Mouse (Mus musculus) spleen, embryonic (tissue): Measurements from ENCODE around the gene Adamts5.

Experiments
- CTCF ChIA-PET: fragments of 350-600 bp; sonication (Branson Sonifier 250); formaldehyde crosslinking; loops from one replicate; lab custom pipeline; 2022; lab: Charles Lee

Adamts5 gene

GRCm38 (mm10) chr16:85901581-85901910, at the start of gene Adamts5:
TSS of gene Adamts5 (minus strand) at chr16:85901828.
- CTCF ChIA-PET, result no interaction called here

- CTCF ChIA-PET, result no interaction called here
Measured at GRCm38 (mm10) chr16:85950356-85950755, 48.7 kb upstream of the Adamts5 start.

- CTCF ChIA-PET, result no interaction called here
Measured at GRCm38 (mm10) chr16:85926004-85926403, 24.4 kb upstream of the Adamts5 start.

DNA sequence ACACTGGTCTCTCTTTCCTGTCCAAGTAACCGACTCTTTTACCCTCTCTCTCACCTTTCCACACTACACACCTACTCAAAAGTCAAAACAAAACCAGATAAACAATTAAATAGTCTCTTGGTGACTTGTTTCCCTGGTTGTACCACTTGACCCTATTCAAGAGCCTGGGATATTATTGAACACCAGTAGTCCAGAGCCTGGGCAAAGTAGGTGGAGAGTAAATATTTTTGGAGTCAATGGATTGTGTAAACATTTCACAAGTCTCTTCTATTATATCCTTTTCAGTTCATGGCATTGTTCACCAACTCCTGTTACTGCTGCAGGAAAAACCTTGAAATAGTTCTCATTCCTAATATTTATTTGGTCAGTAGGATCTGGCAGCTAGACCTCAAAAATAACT, 20.8 kb upstream of the Adamts5 start:
- CTCF ChIA-PET, result no interaction called here

- CTCF ChIA-PET, result no interaction called here
Measured at GRCm38 (mm10) chr16:85920122-85920521, 18.5 kb upstream of the Adamts5 start.

DNA sequence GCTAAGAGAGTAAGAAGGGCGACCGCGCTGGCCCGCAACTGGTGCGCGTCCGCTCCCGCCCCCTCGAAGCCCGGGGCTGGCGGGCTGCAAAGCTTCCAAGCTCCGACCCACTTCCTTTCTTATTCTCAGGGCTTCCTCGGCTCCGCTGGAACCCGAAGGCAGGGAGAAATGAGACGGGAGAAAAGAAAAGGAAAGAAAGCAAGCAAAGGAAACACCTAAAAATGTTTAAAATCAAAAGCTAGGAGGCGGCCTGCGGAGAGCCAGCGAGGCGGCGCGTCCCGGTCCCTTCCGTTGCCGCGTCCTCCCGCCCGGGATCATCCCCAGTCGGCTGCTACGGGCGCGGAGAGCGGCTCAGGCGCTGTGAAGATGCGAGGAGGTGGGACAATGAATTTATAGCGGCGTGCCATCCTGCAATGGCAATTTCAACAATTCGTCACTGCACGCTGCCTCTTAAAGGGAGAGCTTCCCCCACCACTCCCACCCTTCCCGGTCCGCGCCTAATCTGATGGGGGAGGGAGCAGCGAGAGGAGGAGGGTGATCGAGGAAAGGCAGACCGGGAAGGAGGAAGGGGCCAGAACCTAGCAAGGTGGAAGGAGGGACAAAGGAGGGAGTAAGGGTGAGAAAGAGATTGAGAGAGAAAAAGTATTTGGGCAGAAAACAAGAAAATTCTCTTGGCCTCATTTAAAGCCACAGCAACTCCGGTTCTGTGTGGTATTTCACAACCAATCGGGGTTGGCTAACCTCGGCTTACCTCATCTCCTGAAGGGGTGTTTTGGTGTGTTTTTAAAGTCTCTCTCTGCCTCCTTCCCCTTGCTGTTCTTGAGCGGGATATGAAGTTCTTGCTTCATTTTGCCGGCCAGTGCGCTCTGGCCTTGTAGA, 687 bp downstream of the Adamts5 start:
- CTCF ChIA-PET, result no interaction called here

- CTCF ChIA-PET, result no interaction called here
Measured at GRCm38 (mm10) chr16:85899790-85900587, 1.6 kb downstream of the Adamts5 start.

DNA sequence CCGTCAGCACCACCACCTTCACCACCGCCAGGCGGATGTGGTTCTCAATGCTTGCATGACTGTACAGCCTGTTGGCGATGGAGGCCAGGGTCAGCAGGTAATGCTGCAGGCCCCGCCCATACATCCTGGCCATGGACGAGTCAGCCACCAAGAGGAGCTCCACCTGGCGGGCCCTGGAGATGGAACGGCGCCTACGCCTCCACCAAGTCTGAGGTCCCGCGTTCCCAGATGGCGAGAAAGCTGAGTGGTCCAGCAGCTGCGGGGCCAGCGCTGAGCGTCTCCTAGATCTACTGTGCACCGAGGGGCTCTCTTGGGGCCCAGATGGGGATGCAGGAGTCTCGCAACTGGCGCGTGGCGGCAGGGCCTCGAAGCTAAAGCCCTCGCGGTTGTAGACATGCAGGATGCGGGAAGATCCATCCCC, 2.3 kb downstream of the Adamts5 start:
- CTCF ChIA-PET, result no interaction called here

DNA sequence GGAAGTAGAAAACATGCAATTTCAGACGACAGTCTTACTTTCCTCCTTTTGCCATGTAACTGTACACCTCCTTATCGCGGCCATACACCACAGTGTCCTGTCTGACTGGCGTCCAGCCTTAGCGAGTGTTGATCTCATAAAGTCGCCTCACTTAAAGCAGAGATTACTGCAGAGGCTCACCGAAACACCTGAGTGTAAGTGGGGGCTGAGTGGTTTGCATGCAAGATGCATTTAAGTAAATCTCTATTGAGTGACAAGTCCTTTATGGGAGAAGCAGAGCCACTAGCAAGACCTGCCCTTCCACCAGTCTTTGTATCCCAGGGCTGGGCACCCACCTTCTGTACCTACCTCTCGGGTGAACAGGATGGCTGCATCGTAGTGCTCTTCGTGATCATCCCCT, 2.8 kb downstream of the Adamts5 start:
- CTCF ChIA-PET, result no interaction called here

- CTCF ChIA-PET, result no interaction called here
Measured at GRCm38 (mm10) chr16:85898391-85898790, 3.2 kb downstream of the Adamts5 start.

DNA sequence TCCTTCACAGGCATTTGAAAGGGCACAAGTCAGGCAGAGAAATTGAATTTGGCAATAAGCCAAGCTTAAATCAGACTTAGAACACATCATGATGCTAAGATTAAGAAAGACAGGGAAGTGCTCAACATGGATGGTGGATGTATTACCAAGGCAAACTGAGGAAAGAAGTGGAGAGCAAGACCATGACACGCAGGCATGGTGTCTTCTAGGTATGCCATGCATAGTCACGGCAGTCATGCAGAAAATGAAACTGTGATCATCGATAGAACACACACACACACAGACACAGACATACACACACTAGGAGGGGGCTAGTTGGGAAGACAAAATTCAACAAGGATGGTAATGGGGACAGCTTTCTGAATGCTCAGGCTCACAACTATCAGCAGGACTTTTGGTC, 3.8 kb downstream of the Adamts5 start:
- CTCF ChIA-PET, result no interaction called here

DNA sequence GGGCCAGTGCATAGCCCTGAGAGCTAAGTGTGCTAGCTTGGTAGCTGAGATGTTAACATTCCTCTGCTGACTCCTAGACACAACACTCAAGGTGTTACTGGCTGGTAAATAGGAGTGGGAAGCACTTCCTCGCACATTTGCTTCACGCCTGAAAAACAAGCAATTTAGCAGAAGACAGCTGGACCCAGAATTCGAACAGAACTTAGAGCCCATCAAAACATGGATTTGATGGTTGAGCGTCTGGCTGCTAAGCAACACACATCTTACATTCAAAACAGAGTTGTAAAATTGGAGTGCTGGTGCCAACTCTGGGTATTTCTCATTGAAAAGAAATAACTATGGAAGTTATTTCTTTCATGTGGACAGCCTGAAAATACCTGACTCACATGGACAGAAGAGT, 5.7 kb downstream of the Adamts5 start:
- CTCF ChIA-PET, result no interaction called here

DNA sequence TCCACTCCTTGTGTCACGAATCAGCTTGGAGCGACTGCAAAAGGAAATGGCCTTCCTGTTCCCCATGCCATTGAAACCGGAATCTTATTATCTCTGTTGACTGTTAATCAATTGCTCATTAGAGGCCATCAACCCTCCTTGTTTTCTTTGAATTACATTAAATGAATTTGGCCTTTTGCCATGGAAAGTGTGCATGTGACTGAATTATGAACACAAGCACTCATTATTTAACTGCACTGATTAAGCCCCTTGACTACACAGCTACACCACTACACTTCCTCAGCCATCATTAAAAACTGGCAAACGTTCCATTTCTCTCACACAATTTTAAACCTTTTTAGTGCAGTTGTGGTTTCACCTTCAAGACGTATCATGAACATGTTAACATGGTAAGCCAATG, 11.8 kb downstream of the Adamts5 start:
- CTCF ChIA-PET, result no interaction called here

GRCm38 (mm10) chr16:85887289-85888051, 14.2 kb downstream of the Adamts5 start:
- CTCF ChIA-PET, result no interaction called here

DNA sequence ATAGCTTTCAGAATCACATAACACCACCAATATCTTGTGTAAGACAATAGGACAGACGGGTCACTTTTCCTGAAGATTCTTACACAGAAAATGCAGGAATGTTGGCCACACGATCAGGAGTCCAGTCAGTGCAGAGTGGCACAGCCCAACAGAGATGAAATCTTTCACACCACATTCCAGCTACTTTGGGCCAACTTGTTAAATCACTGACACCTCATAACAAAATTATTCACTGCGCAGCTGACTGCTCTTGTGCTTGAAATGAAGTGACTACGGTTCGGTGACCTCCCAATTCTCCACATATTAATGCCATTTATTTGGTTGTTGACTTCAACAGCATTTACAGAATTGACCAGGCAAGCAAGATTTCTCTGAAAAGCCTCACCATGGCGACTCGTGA, 22.6 kb downstream of the Adamts5 start:
- CTCF ChIA-PET, result no interaction called here

DNA sequence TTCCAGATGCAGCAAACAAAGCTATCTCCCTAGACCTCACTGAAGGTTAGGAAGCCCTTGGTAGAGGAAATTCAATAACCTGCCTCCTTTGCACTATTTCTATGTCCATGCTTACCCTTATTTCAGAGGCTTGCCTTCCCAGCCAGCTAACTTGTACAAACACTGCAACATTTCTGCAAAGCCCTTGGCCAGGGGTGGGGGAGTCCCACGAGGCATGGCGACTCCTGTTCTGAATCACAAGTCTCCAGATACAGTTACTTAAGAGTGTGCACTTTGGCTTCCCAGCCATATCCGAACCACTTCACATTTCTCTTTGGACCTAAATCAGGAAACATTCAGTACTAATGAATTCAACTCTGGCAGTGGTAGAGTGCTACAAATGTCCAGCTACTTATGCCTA, 27.5 kb downstream of the Adamts5 start:
- CTCF ChIA-PET, result no interaction called here

DNA sequence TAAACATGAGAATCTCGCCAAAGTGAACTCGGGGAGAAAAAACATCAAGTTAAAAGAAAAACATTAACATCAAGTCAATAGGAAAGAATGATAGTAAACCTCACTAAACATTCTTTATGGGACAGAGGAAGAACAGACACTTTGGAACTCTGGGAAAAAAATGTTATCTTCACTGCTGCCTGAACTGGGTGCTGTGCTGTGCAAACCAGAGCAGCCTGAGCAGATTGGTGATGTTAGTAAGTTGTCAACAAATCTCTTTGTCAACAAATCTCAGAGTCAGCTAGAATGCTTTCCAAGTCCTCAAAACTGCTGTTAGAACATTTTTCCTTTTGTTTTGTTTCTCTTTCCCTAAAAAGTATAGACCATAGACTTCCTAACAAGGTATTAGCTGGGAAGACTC, 29.7 kb downstream of the Adamts5 start:
- CTCF ChIA-PET, result no interaction called here

GRCm38 (mm10) chr16:85871248-85871647, 30.4 kb downstream of the Adamts5 start:
- CTCF ChIA-PET, result no interaction called here

DNA sequence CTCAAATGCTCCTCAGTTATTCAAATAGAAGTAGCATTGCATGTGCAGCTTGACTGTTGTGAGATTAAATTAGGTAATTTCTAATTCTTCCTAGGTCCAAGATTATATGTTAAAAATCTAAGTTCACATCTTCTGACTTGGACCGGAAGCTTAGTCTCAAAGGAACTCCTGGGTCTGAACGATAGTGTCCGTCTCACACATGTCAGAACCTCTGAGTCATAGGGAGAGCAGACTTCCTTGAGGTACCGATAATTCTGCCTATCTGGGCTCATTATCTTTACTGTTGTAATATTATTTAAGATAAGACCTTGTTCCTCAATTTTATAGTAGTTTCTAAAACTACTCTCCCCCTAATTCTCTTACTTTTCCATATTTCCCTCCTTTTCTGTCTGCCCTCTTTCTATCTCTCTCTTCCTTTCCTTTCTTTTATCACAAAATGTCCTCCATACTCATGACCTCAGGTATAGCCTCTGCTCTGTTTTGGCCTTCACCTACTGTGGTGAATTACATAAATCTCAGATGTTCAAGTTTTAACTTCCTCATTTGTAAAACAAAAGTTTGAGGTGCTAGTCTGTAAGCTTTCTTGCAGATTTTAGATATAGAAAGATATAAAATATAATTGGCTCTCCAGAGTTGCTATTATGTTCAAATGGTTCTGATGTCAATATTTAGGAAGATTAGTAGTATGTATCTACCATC, 36.8 kb downstream of the Adamts5 start:
- CTCF ChIA-PET, result no interaction called here

- CTCF ChIA-PET, result no interaction called here
Measured at GRCm38 (mm10) chr16:85854505-85854904, 47.1 kb downstream of the Adamts5 start.

GRCm38 (mm10) chr16:85827066-85827465, 74.6 kb downstream of the Adamts5 start:
- CTCF ChIA-PET, result no interaction called here
